Mouse (Mus musculus) kidney, adult 2 months (tissue): ENCODE data around the gene Zfp524. TPM values are rescaled to one million over a fixed set of nuclear protein-coding genes. Genes with fewer than 3 reads are reported as not detected.

Experiments
- DNase-seq: peaks from one replicate; pipeline ENCODE4 v3.0.0; 2021
- H3K27ac ChIP-seq: fragments of 200-500 bp; 2 replicates; pipeline ENCODE4 v1.5.1; 2012; ENCODE audit warnings: low read depth, low read length, control low read depth, inconsistent platforms; ENCODE audit not compliant: insufficient read depth
- H3K27me3 ChIP-seq: fragments of 200-500 bp; replicated peaks from 2 replicates; pipeline ENCODE4 v1.6.1; 2012; ENCODE audit warnings: mild to moderate bottlenecking, moderate library complexity, low read length, inconsistent platforms; ENCODE audit not compliant: control insufficient read depth, insufficient read depth
- H3K36me3 ChIP-seq: fragments of 200-500 bp; 2 replicates; pipeline ENCODE4 v1.6.1; 2012; ENCODE audit warnings: mild to moderate bottlenecking, moderate library complexity, low read length, inconsistent platforms; ENCODE audit not compliant: control insufficient read depth, insufficient read depth
- H3K4me1 ChIP-seq: fragments of 200-500 bp; 2 replicates; pipeline ENCODE4 v1.6.1; 2011; ENCODE audit warnings: low read length; ENCODE audit not compliant: control insufficient read depth, insufficient read depth
- H3K4me3 ChIP-seq: fragments of 200-500 bp; 2 replicates; pipeline ENCODE4 v1.5.1; 2011; ENCODE audit warnings: mild to moderate bottlenecking, low read depth, low read length, control low read depth; ENCODE audit not compliant: insufficient read depth
- CTCF ChIP-seq: fragments of 200-500 bp; conservative IDR thresholded peaks from 2 replicates; pipeline ENCODE4 v1.5.1; 2011; ENCODE audit warnings: low read depth, mild to moderate bottlenecking, control low read depth, low read length, moderate library complexity, mixed read lengths; ENCODE audit not compliant: insufficient read depth, insufficient read length
- POLR2A ChIP-seq: fragments of 200-500 bp; IDR thresholded peaks from one replicate; pipeline ENCODE4 v1.6.1; 2011; ENCODE audit warnings: low read depth, low read length, control low read depth
- WGBS: fragments of 180-500 bp; shearing (Covaris S2); methylation state at CpG from one replicate; pipeline ENCODE4 v1.1.7; 2018; 5-methylcytosine and 5-hydroxymethylcytosine counted together
- polyA plus RNA-seq: library from polyadenylated mRNA; depleted of rRNA; stranded (reverse); fragments of >200 nt; gene quantifications from 2 replicates; pipeline ENCODE4 v1.2.3, GENCODE M21; 2012

Gene Zfp524
- polyA plus RNA-seq, 1 experiment = 35.7 TPM

DNA sequence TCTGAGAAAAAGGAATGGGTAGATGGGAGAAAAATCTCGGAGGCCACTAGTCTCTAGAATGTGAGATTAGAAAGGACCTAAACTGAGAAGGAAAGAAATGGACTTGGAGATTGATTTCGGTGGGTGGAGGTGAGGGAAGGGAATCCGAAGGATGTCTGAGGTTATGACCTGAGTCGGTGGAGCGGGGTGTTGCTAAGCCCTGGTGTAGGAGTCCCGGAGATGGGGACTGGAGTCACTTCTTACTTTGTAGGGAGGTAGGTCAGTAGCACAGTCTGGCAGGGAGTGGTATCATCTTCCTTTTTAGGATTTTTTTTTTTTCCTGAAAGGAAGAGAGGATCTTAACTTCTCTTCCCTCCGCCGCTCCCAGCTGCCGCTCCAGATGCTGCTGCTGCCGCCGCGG, 38.2 kb downstream of the Zfp524 start:
- WGBS = 8% methylated on average over 12 of the region's 12 CpGs
- Histone ChIP-seq H3K27ac (no peak overlapping the region), H3K4me3 (peak overlapping the region; percentile 15; the same call in 1 of the 2 replicates)

DNA sequence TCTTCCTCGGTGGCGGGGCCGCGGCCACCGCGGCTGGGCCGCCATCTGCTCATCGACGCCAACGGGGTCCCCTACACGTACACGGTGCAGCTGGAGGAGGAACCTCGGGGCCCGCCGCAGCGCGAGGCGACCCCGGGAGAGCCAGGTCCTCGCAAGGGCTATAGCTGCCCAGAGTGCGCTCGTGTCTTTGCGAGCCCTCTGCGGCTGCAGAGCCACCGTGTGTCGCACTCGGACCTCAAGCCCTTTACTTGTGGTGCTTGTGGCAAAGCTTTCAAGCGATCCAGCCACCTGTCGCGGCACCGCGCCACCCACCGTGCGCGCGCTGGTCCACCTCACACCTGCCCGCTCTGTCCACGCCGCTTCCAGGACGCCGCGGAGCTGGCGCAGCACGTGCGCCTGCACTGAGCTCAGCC, 38.7 kb downstream of the Zfp524 start:
- no peak overlapping the region for H3K4me3 ChIP-seq
- DNase-seq = no peak
- H3K4me1 ChIP-seq = peaks cover 5% of the 10 kb centered on the region; the same call in 1 of the 2 replicates
- no peaks in the 10 kb centered on the region for H3K36me3 ChIP-seq
- no peak overlapping the region for H3K27ac ChIP-seq
- peaks cover 1% of the 10 kb centered on the region; the same call in 1 of the 2 replicates for H3K27me3 ChIP-seq
- TF ChIP-seq POLR2A (no peak), CTCF (no peak)
- 10% methylated on average over 45 of the region's 45 CpGs for WGBS

More for the DNA sequence above, 38.2 kb downstream of the Zfp524 start:
- Histone ChIP-seq H3K4me1 (peaks cover 5% of the 10 kb centered on the region; the same call in 1 of the 2 replicates), H3K27me3 (peaks cover 1% of the 10 kb centered on the region; the same call in 1 of the 2 replicates), H3K36me3 (no peaks in the 10 kb centered on the region)
- TF ChIP-seq CTCF (no peak), POLR2A (no peak)
- no peak for DNase-seq

DNA sequence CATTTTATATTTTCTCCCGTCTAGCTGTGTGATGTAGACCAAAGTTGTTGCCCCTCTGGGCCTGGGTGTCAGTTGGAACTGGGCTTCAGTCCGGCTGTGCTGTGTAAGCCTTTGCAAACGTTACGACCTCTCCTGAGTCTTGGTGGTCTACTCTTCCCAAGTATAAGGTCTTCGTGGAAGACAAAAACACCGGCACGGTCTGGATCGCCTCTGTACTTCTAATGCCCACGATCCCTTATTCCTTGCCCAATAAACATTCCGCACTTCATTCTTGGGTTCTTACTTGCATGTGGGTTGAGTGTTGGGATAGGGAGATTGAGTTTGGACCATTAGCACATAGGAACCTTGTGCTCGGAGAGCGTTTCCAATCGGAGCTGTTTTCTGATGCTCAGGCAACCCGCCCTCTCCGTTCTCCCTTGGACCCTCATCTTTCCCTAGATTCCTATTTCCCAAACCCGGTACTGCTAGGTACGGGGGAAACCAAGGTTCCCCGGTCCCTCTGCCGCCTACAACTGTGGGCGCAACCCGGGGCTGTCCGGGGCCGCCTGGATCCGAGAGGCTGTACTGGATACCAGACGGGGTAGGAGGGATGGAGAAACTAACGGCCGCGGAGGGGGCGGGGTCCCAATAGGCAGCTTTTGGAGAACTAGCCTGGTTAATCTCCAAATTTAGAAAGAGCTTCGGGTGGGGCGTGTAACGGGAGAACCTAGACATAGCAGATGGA, 39.4 kb downstream of the Zfp524 start:
- H3K36me3 ChIP-seq = no peaks in the 10 kb centered on the region
- H3K27me3 ChIP-seq = peaks cover 1% of the 10 kb centered on the region; the same call in 1 of the 2 replicates
- H3K4me1 ChIP-seq = peaks cover 5% of the 10 kb centered on the region; the same call in 1 of the 2 replicates
- TF ChIP-seq POLR2A (no peak), CTCF (no peak)
- WGBS = 21% methylated on average over 32 of the region's 32 CpGs
- no peak overlapping the region for H3K27ac ChIP-seq
- peak overlapping the region; percentile 21; the same call in 1 of the 2 replicates for H3K4me3 ChIP-seq
- DNase-seq = no peak

DNA sequence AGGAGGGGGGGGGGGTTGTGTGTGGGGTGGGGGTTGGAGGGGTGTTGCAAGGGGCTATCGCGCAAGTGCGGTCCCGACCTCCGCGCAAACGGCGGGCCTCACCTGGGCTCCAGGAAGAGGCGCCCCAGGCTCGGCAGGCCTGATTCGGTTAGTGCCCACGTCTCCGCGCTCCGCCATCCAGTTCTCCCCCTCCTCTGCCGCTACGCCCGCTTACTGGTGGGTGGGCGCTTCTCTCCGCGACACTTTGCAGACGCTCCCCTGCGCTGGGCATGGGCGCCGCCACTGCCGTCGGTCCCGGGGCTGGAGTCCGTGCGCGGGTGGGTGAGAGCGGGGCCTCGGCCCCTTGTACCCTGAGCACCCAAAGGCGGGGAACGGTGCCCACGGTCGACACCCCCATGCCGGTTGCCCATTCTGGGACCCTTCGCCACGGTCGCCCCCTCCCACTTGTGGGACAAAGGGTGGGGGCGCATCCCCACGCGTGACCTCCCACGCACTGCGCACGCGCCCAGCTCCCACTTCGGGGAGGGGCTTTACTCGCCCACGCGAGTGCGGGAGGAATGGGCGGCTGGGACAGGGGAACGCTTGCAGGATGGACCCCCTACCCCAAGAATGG, 42.5 kb downstream of the Zfp524 start:
- 3% methylated on average over 51 of the region's 55 CpGs for WGBS
- no peak for TF ChIP-seq CTCF
- TF ChIP-seq POLR2A = no peak
- no peak for DNase-seq
- peaks cover 1% of the 10 kb centered on the region; the same call in 1 of the 2 replicates for H3K27me3 ChIP-seq
- H3K27ac ChIP-seq = no peak overlapping the region
- H3K4me1 ChIP-seq = peaks cover 3% of the 10 kb centered on the region; the same call in 1 of the 2 replicates
- H3K36me3 ChIP-seq = no peaks in the 10 kb centered on the region
- peak overlapping the region; percentile 43 for H3K4me3 ChIP-seq

DNA sequence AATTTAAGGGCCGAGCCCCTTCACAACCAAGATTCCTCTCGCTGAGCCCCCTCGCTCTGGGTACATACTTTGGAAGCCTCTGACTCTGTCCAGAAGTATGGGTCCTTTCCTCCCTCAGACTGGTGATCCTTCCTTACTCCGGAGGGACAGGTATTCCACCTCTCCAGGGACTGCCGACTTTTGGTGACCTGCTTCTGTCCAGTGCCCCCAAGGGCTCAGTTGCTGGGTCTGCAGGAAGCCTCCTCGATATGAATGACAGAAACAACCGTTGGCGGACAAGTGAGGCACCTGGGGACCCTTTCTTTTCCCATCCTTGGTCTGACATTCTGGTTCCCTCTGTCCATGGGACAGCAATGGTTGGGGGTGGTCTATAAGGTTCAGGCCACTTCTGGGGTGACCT, 43.2 kb downstream of the Zfp524 start:
- TF ChIP-seq CTCF = no peak
- no peak for TF ChIP-seq POLR2A
- Histone ChIP-seq H3K36me3 (no peaks in the 10 kb centered on the region), H3K4me3 (no peak overlapping the region; the same call in 1 of the 2 replicates), H3K4me1 (peaks cover 3% of the 10 kb centered on the region; the same call in 1 of the 2 replicates), H3K27me3 (peaks cover 1% of the 10 kb centered on the region; the same call in 1 of the 2 replicates), H3K27ac (no peak overlapping the region)
- DNase-seq = no peak
- 39% methylated on average over 8 of the region's 8 CpGs for WGBS

DNA sequence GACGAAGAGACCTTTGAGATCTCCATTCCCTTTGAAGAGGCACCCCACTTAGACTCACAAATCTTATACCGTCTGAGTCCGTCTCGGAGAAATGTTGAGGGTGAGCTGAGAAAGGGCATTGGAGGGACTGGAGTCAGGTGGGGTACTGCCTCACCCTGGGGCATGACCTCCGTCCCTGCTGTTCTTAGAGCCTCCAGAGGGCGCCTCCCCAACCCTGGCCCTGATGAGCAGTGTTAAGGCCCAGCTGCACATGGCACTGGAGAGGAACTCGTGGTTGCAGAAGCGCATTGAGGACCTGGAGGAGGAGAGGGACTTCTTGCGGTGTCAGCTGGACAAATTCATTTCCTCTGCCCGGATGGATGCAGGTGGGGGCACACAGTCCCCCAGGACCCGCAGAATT, 43.6 kb downstream of the Zfp524 start:
- Histone ChIP-seq H3K27me3 (peaks cover 1% of the 10 kb centered on the region; the same call in 1 of the 2 replicates), H3K36me3 (no peaks in the 10 kb centered on the region), H3K4me1 (peaks cover 3% of the 10 kb centered on the region; the same call in 1 of the 2 replicates), H3K4me3 (no peak overlapping the region), H3K27ac (no peak overlapping the region)
- DNase-seq = no peak
- no peak for TF ChIP-seq POLR2A
- 0 out of 2 replicates have a peak, but pooled peaks have one; percentile 21 for TF ChIP-seq CTCF
- 47% methylated on average over 11 of the region's 11 CpGs for WGBS

DNA sequence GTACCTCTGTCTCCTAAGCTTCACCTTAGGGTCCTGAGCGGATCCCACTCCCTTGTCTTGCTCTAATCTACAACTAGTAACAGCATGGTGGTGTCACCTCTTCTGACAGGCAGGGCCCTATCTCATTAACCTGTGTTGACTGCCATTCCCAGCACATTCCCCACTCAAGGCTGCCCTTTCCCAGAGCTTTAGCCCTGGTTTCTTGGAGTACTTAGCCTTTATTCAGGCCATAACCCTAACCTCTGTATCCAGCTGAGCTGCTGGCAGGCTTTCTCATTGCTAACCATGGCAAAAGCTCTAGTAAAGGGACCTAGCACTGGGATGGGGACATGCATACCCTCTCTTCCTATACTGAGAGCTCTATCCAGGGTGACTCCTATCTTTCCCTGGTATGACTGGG, 44.4 kb downstream of the Zfp524 start:
- H3K36me3 ChIP-seq = no peaks in the 10 kb centered on the region
- 100% methylated on average over 1 of the region's 1 CpGs for WGBS
- H3K4me3 ChIP-seq = no peak overlapping the region
- DNase-seq = no peak
- H3K27ac ChIP-seq = no peak overlapping the region
- TF ChIP-seq POLR2A = no peak
- TF ChIP-seq CTCF = no peak
- peaks cover under 1% of the 10 kb centered on the region; the same call in 1 of the 2 replicates for H3K4me1 ChIP-seq
- H3K27me3 ChIP-seq = no peaks in the 10 kb centered on the region; the same call in 1 of the 2 replicates
